Mouse (Mus musculus): Measurements from ENCODE around the gene Polr3h.

DNA sequence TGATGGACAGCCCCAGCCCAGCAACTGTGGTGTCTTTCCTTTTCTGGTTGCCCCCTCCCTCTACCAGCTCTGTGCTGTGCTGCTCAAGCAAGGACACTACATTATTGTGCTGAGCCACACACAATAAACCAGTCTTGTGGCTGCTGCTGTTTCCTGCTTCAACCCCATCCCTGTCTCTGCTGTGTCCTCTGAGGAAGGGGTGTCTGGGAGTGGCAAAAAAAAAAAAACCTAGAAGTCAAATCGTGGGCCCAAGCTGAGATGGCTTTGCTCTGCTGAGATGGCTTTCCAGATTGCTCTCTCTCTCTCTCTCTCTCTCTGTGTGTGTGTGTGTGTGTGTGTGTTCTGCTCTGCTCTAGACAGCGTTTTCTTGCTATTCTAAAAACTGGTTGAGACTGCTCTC lies 42.4 kb upstream of the Polr3h start:
- TF ChIP-seq CTCF (IDR thresholded peaks at IDR 0.05; ENCODE audit: low read depth, low read length) (no peak), POLR2AphosphoS5 (IDR thresholded peaks at IDR 0.05; ENCODE audit: insufficient replicate concordance, low read depth, low read length) (no peak)
